Mouse (Mus musculus) right cerebral cortex, postnatal 14 days (tissue): Measurements from ENCODE around the gene Dnm3.

Experiments
- DNase-seq: peaks from one replicate; pipeline ENCODE4 v3.0.0; 2022

Gene Dnm3

GRCm38 (mm10) chr1:161978173-161978700 is 499.6 kb downstream of the Dnm3 start:
- no peak for DNase-seq

- no peak for DNase-seq
Observed at GRCm38 (mm10) chr1:161977331-161977730, 500.5 kb downstream of the Dnm3 start.

GRCm38 (mm10) chr1:161976255-161977182 is 501.3 kb downstream of the Dnm3 start:
- peak; percentile 63 for DNase-seq

- no peak for DNase-seq
Observed at GRCm38 (mm10) chr1:161972233-161972632, 505.6 kb downstream of the Dnm3 start.

- DNase-seq: no peak
Observed at GRCm38 (mm10) chr1:161970874-161971273, 507.0 kb downstream of the Dnm3 start.

- peak; percentile 94 for DNase-seq
Observed at GRCm38 (mm10) chr1:161968589-161969407, 509.0 kb downstream of the Dnm3 start, which contains the start of gene Pigc. Gene Pigc (plus strand): TSS chr1:161969186.

- no peak for DNase-seq
Observed at GRCm38 (mm10) chr1:161967936-161968335, 509.9 kb downstream of the Dnm3 start.

GRCm38 (mm10) chr1:161962465-161963377 is 515.1 kb downstream of the Dnm3 start:
- no peak for DNase-seq

- DNase-seq: no peak
Observed at GRCm38 (mm10) chr1:161957964-161958950, 519.6 kb downstream of the Dnm3 start.

GRCm38 (mm10) chr1:161955846-161956245 is 522.0 kb downstream of the Dnm3 start:
- no peak for DNase-seq

- DNase-seq: no peak
Observed at GRCm38 (mm10) chr1:161952599-161952998, 525.2 kb downstream of the Dnm3 start.

- DNase-seq: no peak
Observed at GRCm38 (mm10) chr1:161951009-161951779, 526.6 kb downstream of the Dnm3 start.

- no peak for DNase-seq
Observed at GRCm38 (mm10) chr1:161942082-161942481, 535.8 kb downstream of the Dnm3 start.
